Mouse (Mus musculus): ENCODE measurements around the gene Fev. TPM values are rescaled to one million over a fixed set of nuclear protein-coding genes. Genes with fewer than 3 reads are reported as not detected.

Gene Fev
- not detected in 2 replicates for polyA plus RNA-seq (2012; rRNA removed)

GRCm38 (mm10) chr1:74885369-74886042, at the start of gene Fev:
Gene Fev, minus strand, starts transcription at chr1:74885419.

GRCm38 (mm10) chr1:74893134-74893855, 8.1 kb upstream of the Fev start, which contains the start of gene Cryba2:
Gene Cryba2, minus strand, starts transcription at chr1:74893143.

GRCm38 (mm10) chr1:74854306-74855056, 30.7 kb downstream of the Fev start, which contains the start of gene Cdk5r2:
Gene Cdk5r2, plus strand, starts transcription at chr1:74854934.

Other genes with a start within 250 kb of the Fev start
- 21.6 and 31.2 TPM in 2 replicates for gene Ttll4, start 223.7 kb downstream of the Fev start, polyA plus RNA-seq (2012; rRNA removed)
- gene Cyp27a1, start 171.8 kb downstream of the Fev start, polyA plus RNA-seq (2012; rRNA removed) = 14.9 and 15.1 TPM in 2 replicates
- 0.44 and 0.79 TPM in 2 replicates for gene Prkag3, start 136.2 kb downstream of the Fev start, polyA plus RNA-seq (2012; rRNA removed)
- 67.4 and 94.7 TPM in 2 replicates for gene Wnt6, start 113.5 kb downstream of the Fev start, polyA plus RNA-seq (2012; rRNA removed)
- 2.8 and 4.3 TPM in 2 replicates for gene Wnt10a, start 93.9 kb downstream of the Fev start, polyA plus RNA-seq (2012; rRNA removed)
- 0.40 and 1.0 TPM in 2 replicates for gene Cdk5r2, start 30.5 kb downstream of the Fev start, polyA plus RNA-seq (2012; rRNA removed)
- gene Cryba2, start 7.7 kb upstream of the Fev start, polyA plus RNA-seq (2012; rRNA removed) = not detected in 2 replicates
- gene Cfap65, start 50.2 kb upstream of the Fev start, polyA plus RNA-seq (2012; rRNA removed) = 17.8 and 21.0 TPM in 2 replicates
- gene Ihh, start 66.3 kb upstream of the Fev start, polyA plus RNA-seq (2012; rRNA removed) = 154 and 177 TPM in 2 replicates
- 2.1 and 3.5 TPM in 2 replicates for gene Nhej1, start 239.8 kb upstream of the Fev start, polyA plus RNA-seq (2012; rRNA removed)
- gene Slc23a3, start 248.5 kb upstream of the Fev start, polyA plus RNA-seq (2012; rRNA removed) = 3.9 and 5.1 TPM in 2 replicates